In the genomic region with DNA sequence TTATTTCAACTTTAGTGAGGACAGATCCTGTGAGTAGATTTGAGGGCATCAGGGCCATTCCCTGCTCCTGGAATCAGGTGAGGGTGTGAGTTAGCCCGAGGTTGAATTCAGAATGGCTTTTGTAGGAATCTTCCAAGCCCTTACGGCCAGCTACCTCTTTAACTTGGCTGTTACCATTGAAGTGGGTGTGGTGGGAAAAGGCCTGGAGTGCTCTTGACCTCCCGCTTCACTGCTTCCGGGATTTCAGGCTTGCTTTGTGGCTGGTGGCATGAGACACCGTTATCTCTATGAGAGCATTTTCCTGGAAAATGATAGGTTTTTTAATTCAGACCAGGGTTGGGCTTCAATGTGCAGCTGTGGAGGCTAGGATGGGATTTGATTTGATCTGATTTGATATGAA, we compare ENCODE assay signal across 23 mouse cellular contexts.
"Had no signal": no experiment of that assay in that cellular context is flagged by ENCODE, and none has a peak within 500 bp of the region (broad histone marks: within the 10 kb centered on the region; RNA-seq: fewer than 3 reads in every experiment).

No protein-coding gene starts in this region.

- H3K27ac ChIP-seq: heart, adult 2 months; heart, embryonic 13.5 days; heart, embryonic 15.5 days; hindbrain, embryonic 13.5 days; hindbrain, embryonic 15.5 days; intestine, embryonic 15.5 days; layer of hippocampus, adult 2 months; left cerebral cortex, adult 2 months; limb, embryonic 10.5 days; limb, embryonic 12.5 days had no signal

- H3K4me3 ChIP-seq: heart, adult 2 months; heart, embryonic 13.5 days; heart, embryonic 15.5 days; hindbrain, embryonic 13.5 days; hindbrain, embryonic 15.5 days; intestine, embryonic 15.5 days; layer of hippocampus, adult 2 months; left cerebral cortex, adult 2 months; limb, embryonic 10.5 days; limb, embryonic 12.5 days had no signal

- H3K4me1 ChIP-seq: heart, embryonic 13.5 days; heart, embryonic 15.5 days; hindbrain, embryonic 13.5 days; hindbrain, embryonic 15.5 days; intestine, embryonic 15.5 days; limb, embryonic 10.5 days; limb, embryonic 12.5 days had no signal

- H3K9ac ChIP-seq: forebrain, postnatal 0 days; heart, embryonic 13.5 days; heart, embryonic 15.5 days; hindbrain, embryonic 13.5 days; hindbrain, embryonic 15.5 days; intestine, embryonic 15.5 days; limb, embryonic 12.5 days had no signal

- H3K27me3 ChIP-seq: heart, embryonic 13.5 days; heart, embryonic 15.5 days; hindbrain, embryonic 13.5 days; hindbrain, embryonic 15.5 days; intestine, embryonic 15.5 days; limb, embryonic 12.5 days had no signal

- DNase-seq: forebrain, postnatal 0 days; gastrocnemius, postnatal 14 days; gastrocnemius, postnatal 36 days; heart, adult 11 months; heart, adult 2 months; heart, postnatal 14 days; heart, postnatal 36 days; kidney, adult 18-20 months; kidney, adult 8-10 months; kidney, postnatal 10 days; kidney, postnatal 4 days had no signal

- H3K4me2 ChIP-seq: heart, embryonic 11.5 days; heart, embryonic 13.5 days; heart, embryonic 15.5 days; hindbrain, embryonic 13.5 days; hindbrain, embryonic 15.5 days; intestine, embryonic 15.5 days; limb, embryonic 12.5 days had no signal

- H3K9me3 ChIP-seq: heart, embryonic 13.5 days; heart, embryonic 15.5 days; hindbrain, embryonic 13.5 days; hindbrain, embryonic 15.5 days; intestine, embryonic 15.5 days; limb, embryonic 10.5 days; limb, embryonic 12.5 days had no signal

- ATAC-seq: forebrain, postnatal 0 days; inflammation-experienced regulatory T-cells, adult 6 months; intestine, embryonic 15.5 days; intestine, postnatal 0 days had no signal
